Mouse (Mus musculus) myocyte (in vitro differentiated cells): ENCODE results near the gene Zc3h10. TPM values are rescaled to one million over a fixed set of nuclear protein-coding genes. Genes with fewer than 3 reads are reported as not detected.
A peak's percentile ranks its signal among the peaks of the same experiment; 100 is the strongest.

Experiments
- H3K27me3 ChIP-seq: one replicate; pipeline ENCODE4 v1.6.1; 2011; ENCODE audit not compliant: control insufficient read depth, insufficient read depth, insufficient read length
- H3K36me3 ChIP-seq: one replicate; pipeline ENCODE4 v1.6.1; 2011; ENCODE audit not compliant: control insufficient read depth, insufficient read depth
- H3K4me2 ChIP-seq: one replicate; pipeline ENCODE4 v1.6.1; 2011; ENCODE audit warnings: low read depth, control low read depth
- H3K4me3 ChIP-seq: one replicate; pipeline ENCODE4 v1.5.1; 2011; ENCODE audit warnings: mild to moderate bottlenecking, control low read depth, moderate library complexity
- H3K79me2 ChIP-seq: one replicate; pipeline ENCODE4 v1.6.1; 2011; ENCODE audit not compliant: control insufficient read depth, insufficient read depth
- H3ac ChIP-seq: one replicate; pipeline ENCODE4 v1.6.1; 2011; ENCODE audit not compliant: control insufficient read depth, insufficient read length
- CEBPB ChIP-seq: IDR thresholded peaks from 2 replicates; pipeline ENCODE4 v1.6.1; 2011; ENCODE audit warnings: mild to moderate bottlenecking, moderate library complexity; ENCODE audit not compliant: poor library complexity, insufficient read depth, severe bottlenecking
- E2F4 ChIP-seq: IDR thresholded peaks from one replicate; pipeline ENCODE4 v1.6.1; 2011; ENCODE audit warnings: mild to moderate bottlenecking, control low read depth, moderate library complexity; ENCODE audit not compliant: insufficient read depth
- MAX ChIP-seq: IDR thresholded peaks from one replicate; pipeline ENCODE4 v1.6.1; 2011; ENCODE audit warnings: low read depth, mild to moderate bottlenecking, control low read depth
- MYOD1 ChIP-seq, 3 experiments: IDR thresholded peaks; one replicate each; pipeline ENCODE4 v1.6.1; 2011; ENCODE audit warnings: control low read depth in 2 of 3, low read depth in 2 of 3, mild to moderate bottlenecking in 2 of 3, moderate library complexity in 1 of 3; ENCODE audit not compliant: insufficient read length in 2 of 3, control insufficient read depth in 1 of 3
- MYOG ChIP-seq, 3 experiments: IDR thresholded peaks; one replicate each; pipeline ENCODE4 v1.6.1; 2011; ENCODE audit warnings: control low read depth in 2 of 3, low read depth in 2 of 3, mild to moderate bottlenecking in 2 of 3; ENCODE audit not compliant: insufficient read length in 2 of 3, control insufficient read depth in 1 of 3, insufficient read depth in 1 of 3
- POLR2A ChIP-seq: IDR thresholded peaks from one replicate; pipeline ENCODE4 v1.6.1; 2011; ENCODE audit warnings: low read depth, mild to moderate bottlenecking, control low read depth, moderate library complexity; ENCODE audit not compliant: insufficient read length
- POLR2AphosphoS2 ChIP-seq: IDR thresholded peaks from one replicate; pipeline ENCODE4 v1.6.1; 2011; ENCODE audit warnings: low read depth, control low read depth; ENCODE audit not compliant: insufficient read length
- REST ChIP-seq: IDR thresholded peaks from one replicate; pipeline ENCODE4 v1.6.1; 2011; ENCODE audit warnings: mild to moderate bottlenecking, control low read depth, moderate library complexity; ENCODE audit not compliant: insufficient read depth, insufficient read length
- SRF ChIP-seq: IDR thresholded peaks from one replicate; pipeline ENCODE4 v1.6.1; 2011; ENCODE audit warnings: low read depth; ENCODE audit not compliant: control insufficient read depth, insufficient read length
- TCF12 ChIP-seq: IDR thresholded peaks from one replicate; pipeline ENCODE4 v1.6.1; 2011; ENCODE audit warnings: mild to moderate bottlenecking, control low read depth; ENCODE audit not compliant: poor library complexity, insufficient read depth, severe bottlenecking
- TCF3 ChIP-seq: IDR thresholded peaks from one replicate; pipeline ENCODE4 v1.6.1; 2011; ENCODE audit warnings: low read depth, control low read depth; ENCODE audit not compliant: insufficient read length
- USF1 ChIP-seq: IDR thresholded peaks from one replicate; pipeline ENCODE4 v1.6.1; 2011; ENCODE audit warnings: low read depth, mild to moderate bottlenecking, control low read depth, moderate library complexity
- polyA plus RNA-seq: library from polyadenylated mRNA; unstranded; fragments of >200 nt; fragmentation: generic; extraction: Trizol; gene quantifications from one replicate; pipeline ENCODE4 v1.2.1, GENCODE M21; 2012; ENCODE audit warnings: missing spikeins

Zc3h10 gene
- polyA plus RNA-seq, 1 experiment, result 13.8 TPM

GRCm38 (mm10) chr10:128546787-128547186, 787 bp downstream of the Zc3h10 start:
- no peaks in the 10 kb centered on the region for H3K27me3 ChIP-seq

GRCm38 (mm10) chr10:128546361-128546760, 1.2 kb downstream of the Zc3h10 start:
- H3K4me3 ChIP-seq, result peak overlapping the region; percentile 91
- peaks cover 27% of the 10 kb centered on the region for H3K36me3 ChIP-seq
- no peaks in the 10 kb centered on the region for H3K27me3 ChIP-seq
- no peak overlapping the region for H3ac ChIP-seq
- H3K79me2 ChIP-seq, result peaks cover 30% of the 10 kb centered on the region
- TF ChIP-seq E2F4 (no peak), MYOG (IDR thresholded peaks at IDR 0.05; ENCODE audit: control insufficient read depth in 1 of 3, insufficient read depth in 1 of 3, insufficient read length in 2 of 3, low read depth in 2 of 3) (no peak), REST (no peak), POLR2AphosphoS2 (no peak), USF1 (peak; percentile 91), MYOD1 (IDR thresholded peaks at IDR 0.05; ENCODE audit: control insufficient read depth in 1 of 3, insufficient read length in 2 of 3, low read depth in 2 of 3) (no peak), CEBPB (no peak), SRF (no peak), POLR2A (no peak), MAX (peak; percentile 69), TCF12 (no peak)
- H3K4me2 ChIP-seq, result peak overlapping the region; percentile 98

More at GRCm38 (mm10) chr10:128546787-128547186, 787 bp downstream of the Zc3h10 start:
- peaks cover 30% of the 10 kb centered on the region for H3K79me2 ChIP-seq
- peaks cover 26% of the 10 kb centered on the region for H3K36me3 ChIP-seq
- H3ac ChIP-seq, result peak overlapping the region; percentile 3
- peak overlapping the region; percentile 98 for H3K4me2 ChIP-seq
- H3K4me3 ChIP-seq, result peak overlapping the region; percentile 91
- no peak for TF ChIP-seq MYOG (IDR thresholded peaks at IDR 0.05; ENCODE audit: control insufficient read depth in 1 of 3, insufficient read depth in 1 of 3, insufficient read length in 2 of 3, low read depth in 2 of 3)

- Histone ChIP-seq H3ac (no peak overlapping the region), H3K36me3 (peaks cover 27% of the 10 kb centered on the region), H3K4me2 (peak overlapping the region; percentile 98), H3K4me3 (no peak overlapping the region), H3K27me3 (no peaks in the 10 kb centered on the region), H3K79me2 (peaks cover 30% of the 10 kb centered on the region)
- no peak for TF ChIP-seq MYOG (IDR thresholded peaks at IDR 0.05; ENCODE audit: control insufficient read depth in 1 of 3, insufficient read depth in 1 of 3, insufficient read length in 2 of 3, low read depth in 2 of 3)
- no peak for TF ChIP-seq REST
- no peak for TF ChIP-seq TCF12
- no peak for TF ChIP-seq MAX
- TF ChIP-seq USF1, result no peak
- TF ChIP-seq POLR2AphosphoS2, result no peak
- TF ChIP-seq TCF3, result no peak
- no peak for TF ChIP-seq SRF
- no peak for TF ChIP-seq E2F4
- TF ChIP-seq POLR2A, result no peak
- TF ChIP-seq CEBPB, result no peak
- no peak for TF ChIP-seq MYOD1 (IDR thresholded peaks at IDR 0.05; ENCODE audit: control insufficient read depth in 1 of 3, insufficient read length in 2 of 3, low read depth in 2 of 3)
These were observed 2.0 kb downstream of the Zc3h10 start for GRCm38 (mm10) chr10:128545570-128545898.

- Histone ChIP-seq H3ac (no peak overlapping the region), H3K4me2 (no peak overlapping the region), H3K36me3 (peaks cover 27% of the 10 kb centered on the region), H3K4me3 (no peak overlapping the region), H3K27me3 (no peaks in the 10 kb centered on the region), H3K79me2 (peaks cover 30% of the 10 kb centered on the region)
- TF ChIP-seq SRF (no peak), MYOG (IDR thresholded peaks at IDR 0.05; ENCODE audit: control insufficient read depth in 1 of 3, insufficient read depth in 1 of 3, insufficient read length in 2 of 3, low read depth in 2 of 3) (no peak), MAX (no peak), E2F4 (no peak), USF1 (no peak), POLR2AphosphoS2 (no peak), POLR2A (no peak), TCF3 (no peak), TCF12 (no peak), REST (no peak)
These were observed 2.7 kb downstream of the Zc3h10 start for GRCm38 (mm10) chr10:128544674-128545569.

GRCm38 (mm10) chr10:128544151-128544657, 3.4 kb downstream of the Zc3h10 start:
- no peak overlapping the region for H3K4me2 ChIP-seq
- H3K4me3 ChIP-seq, result no peak overlapping the region
- H3K79me2 ChIP-seq, result peaks cover 30% of the 10 kb centered on the region
- peaks cover 27% of the 10 kb centered on the region for H3K36me3 ChIP-seq
- H3K27me3 ChIP-seq, result no peaks in the 10 kb centered on the region
- H3ac ChIP-seq, result no peak overlapping the region
- TF ChIP-seq TCF3, result no peak
- no peak for TF ChIP-seq MYOG (IDR thresholded peaks at IDR 0.05; ENCODE audit: control insufficient read depth in 1 of 3, insufficient read depth in 1 of 3, insufficient read length in 2 of 3, low read depth in 2 of 3)
- TF ChIP-seq CEBPB, result no peak
- TF ChIP-seq MAX, result no peak
- no peak for TF ChIP-seq MYOD1 (IDR thresholded peaks at IDR 0.05; ENCODE audit: control insufficient read depth in 1 of 3, insufficient read length in 2 of 3, low read depth in 2 of 3)
- TF ChIP-seq REST, result no peak
- TF ChIP-seq USF1, result no peak
- no peak for TF ChIP-seq POLR2AphosphoS2
- TF ChIP-seq E2F4, result no peak
- TF ChIP-seq TCF12, result no peak
- no peak for TF ChIP-seq POLR2A
- TF ChIP-seq SRF, result no peak
